Mouse (Mus musculus): ENCODE measurements around the gene Snx30. TPM values are rescaled to one million over a fixed set of nuclear protein-coding genes. Genes with fewer than 3 reads are reported as not detected.

Gene Snx30
- polyA plus RNA-seq (2015; fragmentation: Nextera tagmentation; extraction: Ambion mirVana) = 22.1 and 23.0 TPM in 2 replicates

DNA sequence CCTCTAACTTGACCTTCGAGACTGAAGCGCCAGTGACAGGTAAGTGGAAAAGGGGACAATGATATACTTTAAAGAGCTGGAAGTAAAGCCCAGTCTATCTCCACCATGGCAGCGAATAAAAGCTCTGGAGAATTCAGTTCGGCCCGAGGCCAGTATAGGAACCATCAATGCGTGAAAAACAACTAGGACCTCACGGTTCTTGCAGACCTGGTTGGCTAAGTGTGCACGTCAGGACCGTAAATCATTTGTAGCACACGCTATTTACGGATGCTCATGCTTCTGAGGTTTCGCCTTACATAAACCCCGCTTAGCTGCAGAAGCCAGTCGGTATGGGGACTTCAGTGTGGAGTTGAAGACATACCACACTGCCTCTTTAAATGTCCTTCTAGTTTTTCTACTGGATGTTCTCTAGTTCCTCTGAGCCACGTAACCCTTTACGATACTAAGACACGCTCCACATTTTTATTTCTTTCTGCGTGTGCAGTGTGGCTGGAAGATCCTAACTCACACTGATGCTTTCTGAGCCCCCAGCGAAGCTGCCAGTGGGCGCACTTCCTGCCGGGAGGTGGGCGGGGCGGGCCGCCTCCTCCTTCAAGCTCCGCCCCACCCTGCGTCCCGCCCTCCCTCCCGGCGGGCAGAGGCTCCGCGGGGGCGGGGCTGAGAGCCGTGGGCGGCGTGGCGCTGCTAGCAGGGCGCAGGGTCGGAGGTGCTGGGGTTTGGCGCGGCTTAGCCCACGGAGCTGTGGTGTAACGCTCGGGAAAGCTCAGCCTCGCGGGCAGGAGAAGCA lies at the start of gene Snx30:
Gene Snx30, plus strand, starts transcription at position 660 of the 787 bp plus-strand sequence.

DNA sequence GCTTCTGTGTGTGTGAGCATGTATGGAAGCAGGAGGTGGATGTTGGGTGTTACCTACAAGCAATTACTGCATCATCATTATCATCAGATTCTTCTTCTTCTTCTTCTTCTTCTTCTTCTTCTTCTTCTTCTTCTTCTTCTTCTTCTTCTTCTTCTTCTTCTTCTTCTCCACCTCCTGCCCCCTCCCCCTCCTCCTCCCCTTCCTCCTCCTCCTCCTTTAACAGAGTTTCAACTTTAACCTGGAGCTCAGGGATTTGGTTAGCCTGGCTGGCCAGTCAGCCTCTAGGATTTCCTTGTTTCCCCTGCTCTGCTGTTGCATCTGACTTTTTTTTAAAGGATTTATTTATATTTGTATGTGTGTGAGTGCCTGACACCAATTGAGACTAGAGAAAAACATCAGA lies 4.2 kb upstream of the Snx30 start, which contains the start of gene Inip:
Gene Inip, minus strand, starts transcription at position 101 of the 400 bp plus-strand sequence.

DNA sequence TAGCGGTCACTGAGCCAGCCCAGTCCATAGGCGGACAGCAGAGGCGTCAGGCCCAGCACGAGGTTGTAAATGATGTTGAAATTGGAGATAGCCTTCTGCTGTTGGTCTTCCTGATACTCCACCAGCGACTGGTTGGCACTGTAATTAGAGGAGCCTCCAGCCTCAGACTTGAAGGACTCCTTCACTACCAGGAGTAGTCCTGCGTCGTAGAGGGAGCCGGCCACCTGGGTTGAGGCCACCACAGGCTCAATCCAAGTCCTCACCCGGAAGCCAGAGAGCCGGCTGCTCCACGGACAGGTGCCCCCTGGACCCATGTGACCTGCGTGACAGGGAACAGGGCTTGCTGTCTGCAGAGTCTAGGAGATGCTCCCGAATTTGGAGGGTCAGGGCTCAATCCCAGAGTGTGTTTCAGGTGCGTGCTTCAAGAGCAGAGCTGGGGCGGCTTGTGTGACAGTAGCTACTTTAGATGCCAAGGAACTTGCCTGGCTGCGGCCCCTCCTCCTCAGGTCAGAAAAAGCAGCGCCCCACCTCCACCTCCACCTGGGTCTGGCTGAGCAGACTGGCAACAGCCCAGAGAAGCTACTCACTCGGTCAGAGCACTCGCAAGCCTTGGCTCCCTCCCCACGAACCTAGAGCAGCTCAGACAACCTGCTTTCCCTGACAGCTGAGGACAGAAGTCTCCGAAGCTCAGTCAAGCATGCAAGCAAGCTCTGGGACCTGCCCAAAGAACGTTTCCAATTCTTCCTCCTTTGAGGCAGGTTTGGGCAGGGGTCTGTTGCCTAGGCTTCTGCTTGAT lies 109.2 kb downstream of the Snx30 start, which contains the start of gene Slc46a2:
Gene Slc46a2, minus strand, starts transcription at position 449 of the 796 bp plus-strand sequence.

Other genes with a start within 250 kb of the Snx30 start
- gene Hsdl2, start 224.3 kb upstream of the Snx30 start, polyA plus RNA-seq (2015; fragmentation: Nextera tagmentation; extraction: Ambion mirVana) = 54.4 and 56.3 TPM in 2 replicates
- 29.6 and 33.1 TPM in 2 replicates for gene E130308A19Rik, start 179.6 kb upstream of the Snx30 start, polyA plus RNA-seq (2015; fragmentation: Nextera tagmentation; extraction: Ambion mirVana)
- gene Inip, start 4.3 kb upstream of the Snx30 start, polyA plus RNA-seq (2015; fragmentation: Nextera tagmentation; extraction: Ambion mirVana) = 35.2 and 35.6 TPM in 2 replicates
- 0.10 and 0.12 TPM in 2 replicates for gene Slc46a2, start 109.2 kb downstream of the Snx30 start, polyA plus RNA-seq (2015; fragmentation: Nextera tagmentation; extraction: Ambion mirVana)
- not detected in 2 replicates for gene Mup4, start 154.9 kb downstream of the Snx30 start, polyA plus RNA-seq (2015; fragmentation: Nextera tagmentation; extraction: Ambion mirVana)
- gene Mup6, start 158.5 kb downstream of the Snx30 start, polyA plus RNA-seq (2015; fragmentation: Nextera tagmentation; extraction: Ambion mirVana) = 0.26 TPM in 1 of 2 replicates, not detected in the other

All from neural tube, postnatal 0 days (tissue).